Mouse (Mus musculus): ENCODE data around the gene Slc46a3. TPM values are rescaled to one million over a fixed set of nuclear protein-coding genes. Genes with fewer than 3 reads are reported as not detected.
A peak's percentile ranks its signal among the peaks of the same experiment; 100 is the strongest.

The Slc46a3 gene
- polyA plus RNA-seq (2021) = 4.6 TPM

DNA sequence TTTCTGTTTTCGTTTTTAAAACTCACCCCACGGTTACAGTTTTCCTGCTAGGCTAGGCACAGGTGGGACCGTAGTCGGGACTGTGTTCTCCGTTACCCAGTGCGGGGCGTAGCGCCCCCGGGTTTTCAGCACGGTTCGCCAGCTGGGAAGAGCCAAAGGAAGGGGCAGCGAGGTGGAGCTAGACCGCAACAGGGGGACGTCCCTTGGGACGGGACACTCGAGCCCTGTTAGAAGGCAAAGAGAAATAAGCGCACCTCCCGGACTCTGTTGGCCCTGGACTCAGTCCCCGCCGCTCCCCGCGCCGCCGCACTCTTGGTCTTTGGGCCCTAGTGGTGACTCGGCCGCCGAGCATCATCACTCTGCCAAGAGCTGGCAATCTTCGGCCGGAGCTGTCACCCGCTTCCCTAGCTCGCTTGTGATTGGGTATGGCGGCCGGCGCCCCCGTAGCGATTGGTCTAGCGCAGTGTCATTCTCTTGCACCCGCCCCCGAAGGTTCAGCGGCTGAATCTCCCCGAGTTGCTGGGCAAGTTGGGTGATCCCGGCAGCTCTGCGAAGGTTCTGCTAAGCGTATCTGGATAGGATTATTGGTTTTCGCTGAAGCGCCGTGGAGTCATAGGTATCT lies at the start of gene Slc46a3:
Slc46a3 (minus strand) TSS at position 361 of the 622 bp plus-strand sequence.
- ATAC-seq = peak; percentile 98
- in situ Hi-C loops (cut with MboI; ENCODE audit: low pct_unique_long_range_greater_than_20kb) = no loop called here

DNA sequence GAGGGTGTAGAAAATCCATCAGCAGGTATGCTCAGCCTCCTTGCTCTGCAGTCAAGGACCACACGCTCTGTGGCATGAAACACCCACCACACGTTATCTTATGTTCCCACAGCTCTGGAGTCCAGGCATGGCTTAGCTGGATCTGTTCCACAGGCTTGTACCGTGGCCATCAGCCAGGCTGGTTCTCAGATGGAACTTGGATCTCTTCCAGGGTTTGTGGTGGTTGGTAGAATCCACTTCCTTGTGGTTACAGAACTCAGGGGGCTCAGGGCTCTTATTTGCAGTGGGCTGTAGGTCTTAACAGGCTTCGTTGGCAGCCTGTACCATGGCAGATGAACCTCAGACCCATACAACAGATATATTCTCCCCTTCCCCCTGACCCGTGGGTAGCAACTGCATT lies 44.6 kb upstream of the Slc46a3 start:
- no peak for TF ChIP-seq CTCF (IDR thresholded peaks at IDR 0.05)
- ChIA-PET CTCF (interaction anchor here (1.3 kb wide), 1 partner anchor 303 kb away, joined by 4 read pairs; no protein-coding TSS in a partner anchor), POLR2A (no interaction called here)
- peak; percentile 22 for ATAC-seq
- in situ Hi-C loops (cut with MboI; ENCODE audit: low pct_unique_long_range_greater_than_20kb) = no loop called here
- DNase-seq (ENCODE audit: low read depth, low spot score) = peak; percentile 73
- H3K27me3 ChIP-seq = no peaks in the 10 kb centered on the region

More for the DNA sequence above, at the start of gene Slc46a3:
- peak; percentile 70 for TF ChIP-seq CTCF (IDR thresholded peaks at IDR 0.05)
- H3K27me3 ChIP-seq = no peaks in the 10 kb centered on the region
- CTCF ChIA-PET = interaction anchor here (0.6 to 2.1 kb wide), 8 partner anchors 9 to 115 kb away, joined by 3 to 6 read pairs (median 4); no protein-coding TSS in a partner anchor
- DNase-seq (ENCODE audit: low read depth, low spot score) = peak; percentile 73
- POLR2A ChIA-PET = interaction anchor here (1.2 kb wide), 1 partner anchor 11 kb away, joined by 3 read pairs; no protein-coding TSS in a partner anchor

DNA sequence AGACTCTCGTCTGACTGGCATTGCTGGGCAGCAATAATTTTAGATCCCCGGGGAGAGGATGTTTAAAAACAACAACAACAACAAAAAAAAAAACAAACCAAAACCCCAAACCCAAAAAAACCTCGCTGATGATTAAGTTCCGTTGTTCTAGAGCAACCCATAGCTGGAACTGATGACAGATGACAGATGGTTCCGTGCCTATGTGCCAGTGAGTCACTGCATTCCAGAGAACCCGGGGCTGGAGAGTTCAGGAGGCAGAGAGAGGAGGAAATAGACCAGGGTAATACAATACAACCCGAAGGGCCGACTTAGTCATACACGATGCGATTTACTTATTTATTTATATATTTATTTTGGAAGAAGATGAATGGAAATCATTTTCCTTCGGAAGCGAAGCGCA lies 40.5 kb upstream of the Slc46a3 start:
- CTCF ChIA-PET = interaction anchor here (1.0 kb wide), 1 partner anchor 10 kb away, joined by 3 read pairs; no protein-coding TSS in a partner anchor
- in situ Hi-C loops (cut with MboI; ENCODE audit: low pct_unique_long_range_greater_than_20kb) = no loop called here

GRCm38 (mm10) chr5:147928668-147929497 lies 34.3 kb upstream of the Slc46a3 start:
- ChIA-PET CTCF (interaction anchor here (1.2 to 1.5 kb wide), 3 partner anchors 11 to 21 kb away, joined by 3 to 4 read pairs (median 4); no protein-coding TSS in a partner anchor), POLR2A (no interaction called here)
- in situ Hi-C loops (cut with MboI; ENCODE audit: low pct_unique_long_range_greater_than_20kb) = no loop called here
- no peak for ATAC-seq
- DNase-seq (ENCODE audit: low read depth, low spot score) = no peak
- H3K27me3 ChIP-seq = no peaks in the 10 kb centered on the region
- TF ChIP-seq CTCF (IDR thresholded peaks at IDR 0.05) = peak; percentile 65

More for the DNA sequence above, 40.5 kb upstream of the Slc46a3 start:
- no peak for TF ChIP-seq CTCF (IDR thresholded peaks at IDR 0.05)
- no peaks in the 10 kb centered on the region for H3K27me3 ChIP-seq
- no peak for DNase-seq (ENCODE audit: low read depth, low spot score)
- ATAC-seq = no peak
- POLR2A ChIA-PET = no interaction called here

- H3K27me3 ChIP-seq = no peaks in the 10 kb centered on the region
- in situ Hi-C loops (cut with MboI; ENCODE audit: low pct_unique_long_range_greater_than_20kb) = no loop called here
- TF ChIP-seq CTCF (IDR thresholded peaks at IDR 0.05) = peak; percentile 67
These were observed 31.5 kb upstream of the Slc46a3 start for GRCm38 (mm10) chr5:147925935-147926604.

DNA sequence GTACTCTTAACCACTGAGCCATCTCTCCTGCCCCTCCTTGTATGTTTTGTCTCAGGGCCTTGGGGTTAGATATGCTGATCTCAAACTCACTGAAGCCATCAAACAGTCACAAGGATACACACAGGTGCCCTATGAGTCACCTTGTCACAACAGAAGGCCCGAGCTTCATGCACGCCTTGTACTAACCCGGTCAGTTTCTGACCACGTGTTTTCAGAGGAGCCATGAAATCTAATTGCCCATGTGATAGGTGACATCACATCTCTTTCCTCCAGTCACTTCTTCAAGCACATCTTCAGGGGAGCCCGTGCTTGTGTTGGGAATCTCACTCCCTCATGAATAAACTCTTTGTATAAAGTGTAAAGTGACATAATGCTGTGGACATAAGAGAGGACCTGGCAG lies 30.0 kb upstream of the Slc46a3 start:
- ChIA-PET POLR2A (no interaction called here), CTCF (no interaction called here)
- in situ Hi-C loops (cut with MboI; ENCODE audit: low pct_unique_long_range_greater_than_20kb) = no loop called here
- DNase-seq (ENCODE audit: low read depth, low spot score) (no peak), ATAC-seq (no peak)
- H3K27me3 ChIP-seq = no peaks in the 10 kb centered on the region
- no peak for TF ChIP-seq CTCF (IDR thresholded peaks at IDR 0.05)

More at GRCm38 (mm10) chr5:147925935-147926604, 31.5 kb upstream of the Slc46a3 start:
- POLR2A ChIA-PET = no interaction called here
- no peak for ATAC-seq
- CTCF ChIA-PET = interaction anchor here (0.8 to 1.6 kb wide), 2 partner anchors 19 to 41 kb away, joined by 3 to 6 read pairs; no protein-coding TSS in a partner anchor
- DNase-seq (ENCODE audit: low read depth, low spot score) = no peak

- no peaks in the 10 kb centered on the region for H3K27me3 ChIP-seq
- ChIA-PET POLR2A (no interaction called here), CTCF (no interaction called here)
- in situ Hi-C loops (cut with MboI; ENCODE audit: low pct_unique_long_range_greater_than_20kb) = no loop called here
- TF ChIP-seq CTCF (IDR thresholded peaks at IDR 0.05) = no peak
- DNase-seq (ENCODE audit: low read depth, low spot score) = no peak
- ATAC-seq = no peak
These were observed 23.6 kb upstream of the Slc46a3 start for GRCm38 (mm10) chr5:147918044-147918846.

GRCm38 (mm10) chr5:147916171-147916570 lies 21.6 kb upstream of the Slc46a3 start:
- in situ Hi-C loops (cut with MboI; ENCODE audit: low pct_unique_long_range_greater_than_20kb) = no loop called here
- TF ChIP-seq CTCF (IDR thresholded peaks at IDR 0.05) = no peak
- DNase-seq (ENCODE audit: low read depth, low spot score) = no peak
- CTCF ChIA-PET = interaction anchor here (0.7 to 1.2 kb wide), 2 partner anchors 16 to 259 kb away, joined by 3 read pairs; no protein-coding TSS in a partner anchor
- no peaks in the 10 kb centered on the region for H3K27me3 ChIP-seq
- no peak for ATAC-seq
- POLR2A ChIA-PET = no interaction called here

GRCm38 (mm10) chr5:147915038-147915566 lies 20.5 kb upstream of the Slc46a3 start:
- TF ChIP-seq CTCF (IDR thresholded peaks at IDR 0.05) = peak; percentile 35
- in situ Hi-C loops (cut with MboI; ENCODE audit: low pct_unique_long_range_greater_than_20kb) = no loop called here
- CTCF ChIA-PET = interaction anchor here (1.2 kb wide), 1 partner anchor 260 kb away, joined by 3 read pairs; no protein-coding TSS in a partner anchor
- DNase-seq (ENCODE audit: low read depth, low spot score) (no peak), ATAC-seq (no peak)
- POLR2A ChIA-PET = no interaction called here
- H3K27me3 ChIP-seq = no peaks in the 10 kb centered on the region

Measured in Patski (cell line).